Comparison of ENCODE assay signal across 18 mouse cellular contexts in the genomic region with DNA sequence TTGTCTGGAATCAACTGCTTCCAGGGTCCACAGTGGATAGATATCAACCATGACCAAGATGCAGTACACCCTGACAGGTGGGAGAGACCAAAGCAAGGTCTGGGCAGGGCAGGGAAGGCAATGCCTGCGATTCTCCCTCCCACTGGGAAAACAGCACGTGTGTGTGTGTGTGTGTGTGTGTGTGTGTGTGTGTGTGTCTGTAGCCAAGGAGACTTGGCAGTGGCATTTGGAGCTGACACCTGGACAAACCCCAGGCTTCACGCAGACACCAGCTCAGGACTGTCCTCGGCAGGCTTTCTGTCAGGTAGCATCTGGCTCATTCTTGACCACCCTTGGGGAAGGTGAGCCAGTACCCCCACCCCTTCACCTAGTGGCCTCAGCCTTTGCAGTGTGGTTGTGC.
"Had no signal": no experiment of that assay in that cellular context is flagged by ENCODE, and none has a peak within 500 bp of the region (broad histone marks: within the 10 kb centered on the region; RNA-seq: fewer than 3 reads in every experiment).

No protein-coding gene starts in this region.

- H3K4me3 ChIP-seq: limb, embryonic 12.5 days; limb, embryonic 15.5 days; liver, embryonic 13.5 days; midbrain, embryonic 12.5 days; midbrain, embryonic 15.5 days; neural tube, embryonic 12.5 days; neural tube, embryonic 15.5 days; stomach, embryonic 15.5 days had no signal

- ATAC-seq: midbrain, embryonic 15.5 days had no signal

- H3K36me3 ChIP-seq: limb, embryonic 12.5 days; limb, embryonic 15.5 days; liver, embryonic 13.5 days; midbrain, embryonic 12.5 days; midbrain, embryonic 15.5 days; neural tube, embryonic 12.5 days; neural tube, embryonic 15.5 days; stomach, embryonic 15.5 days had no signal

- H3K9me3 ChIP-seq: limb, embryonic 12.5 days; limb, embryonic 15.5 days; liver, embryonic 13.5 days; midbrain, embryonic 12.5 days; midbrain, embryonic 15.5 days; neural tube, embryonic 12.5 days; neural tube, embryonic 15.5 days; stomach, embryonic 15.5 days had no signal

- DNase-seq: kidney, adult 2 months; kidney, postnatal 25 days; left cerebral cortex, postnatal 4 days; liver, embryonic 13.5 days; lung, adult 2 months; retina, postnatal 1 day; right cerebral cortex, postnatal 25 days; spleen, adult 18-20 months; thymus, postnatal 25 days had no signal

- H3K9ac ChIP-seq: limb, embryonic 12.5 days; limb, embryonic 15.5 days; liver, embryonic 13.5 days; midbrain, embryonic 12.5 days; midbrain, embryonic 15.5 days; neural tube, embryonic 12.5 days; neural tube, embryonic 15.5 days; stomach, embryonic 15.5 days had no signal

- H3K4me2 ChIP-seq: limb, embryonic 12.5 days; limb, embryonic 15.5 days; liver, embryonic 13.5 days; midbrain, embryonic 12.5 days; midbrain, embryonic 15.5 days; neural tube, embryonic 12.5 days; neural tube, embryonic 15.5 days; stomach, embryonic 15.5 days had no signal

- H3K27me3 ChIP-seq: limb, embryonic 12.5 days; limb, embryonic 15.5 days; liver, embryonic 13.5 days; midbrain, embryonic 12.5 days; midbrain, embryonic 15.5 days; neural tube, embryonic 12.5 days; neural tube, embryonic 15.5 days; stomach, embryonic 15.5 days had no signal

- H3K27ac ChIP-seq: kidney, postnatal 0 days; limb, embryonic 12.5 days; limb, embryonic 15.5 days; liver, embryonic 13.5 days; macrophage; midbrain, embryonic 12.5 days; midbrain, embryonic 15.5 days; neural tube, embryonic 12.5 days; neural tube, embryonic 15.5 days; stomach, embryonic 15.5 days had no signal

- H3K4me1 ChIP-seq: liver, embryonic 13.5 days; midbrain, embryonic 12.5 days; midbrain, embryonic 15.5 days; stomach, embryonic 15.5 days had no signal
